Mouse (Mus musculus) lung, embryonic 15.5 days (tissue): ENCODE results near the gene Trhr2. TPM values are rescaled to one million over a fixed set of nuclear protein-coding genes. Genes with fewer than 3 reads are reported as not detected.

Experiments used
- ATAC-seq: fragments of 200-750 bp; cut with Nextera tagmentation; 2 replicates; pipeline ENCODE4 v1.8.0; 2017; ENCODE audit warnings: moderate number of reproducible peaks, borderline replicate concordance; ENCODE audit not compliant: low FRiP score, low TSS enrichment; ENCODE audit errors: extremely low read depth
- H3K27ac ChIP-seq: fragments of 300-500 bp; sonication (generic); 2 replicates; pipeline ENCODE4 v1.5.1; 2015; ENCODE audit warnings: moderate library complexity, mild to moderate bottlenecking, inconsistent platforms
- H3K27me3 ChIP-seq: fragments of 300-500 bp; sonication (generic); 2 replicates; pipeline ENCODE4 v1.6.1; 2015; ENCODE audit warnings: inconsistent platforms
- H3K36me3 ChIP-seq: fragments of 300-500 bp; sonication (generic); 2 replicates; pipeline ENCODE4 v1.6.1; 2015; ENCODE audit warnings: inconsistent platforms
- H3K4me1 ChIP-seq: fragments of 300-500 bp; sonication (generic); 2 replicates; pipeline ENCODE4 v1.6.1; 2015; ENCODE audit warnings: inconsistent platforms
- H3K4me2 ChIP-seq: fragments of 300-500 bp; sonication (generic); 2 replicates; pipeline ENCODE4 v1.6.1; 2015; ENCODE audit warnings: inconsistent platforms, mild to moderate bottlenecking, moderate library complexity
- H3K4me3 ChIP-seq: fragments of 300-500 bp; sonication (generic); 2 replicates; pipeline ENCODE4 v1.5.1; 2015; ENCODE audit warnings: mild to moderate bottlenecking, inconsistent platforms
- H3K9ac ChIP-seq: fragments of 300-500 bp; sonication (generic); 2 replicates; pipeline ENCODE4 v1.6.1; 2015; ENCODE audit warnings: inconsistent platforms
- H3K9me3 ChIP-seq: fragments of 300-500 bp; sonication (generic); 2 replicates; pipeline ENCODE4 v1.6.1; 2016; ENCODE audit warnings: inconsistent platforms
- WGBS: fragments of 180-500 bp; shearing (Covaris S2); methylation state at CpG from one replicate; pipeline ENCODE4 v1.1.7; 2015; 5-methylcytosine and 5-hydroxymethylcytosine counted together
- polyA plus RNA-seq: library from polyadenylated mRNA; unstranded; fragments of >200 nt; fragmentation: Nextera tagmentation; extraction: Ambion mirVana; gene quantifications from 2 replicates; pipeline ENCODE4 v1.2.1, GENCODE M21; 2015

Gene Trhr2
- polyA plus RNA-seq, 1 experiment from 2014 or later: not detected

DNA sequence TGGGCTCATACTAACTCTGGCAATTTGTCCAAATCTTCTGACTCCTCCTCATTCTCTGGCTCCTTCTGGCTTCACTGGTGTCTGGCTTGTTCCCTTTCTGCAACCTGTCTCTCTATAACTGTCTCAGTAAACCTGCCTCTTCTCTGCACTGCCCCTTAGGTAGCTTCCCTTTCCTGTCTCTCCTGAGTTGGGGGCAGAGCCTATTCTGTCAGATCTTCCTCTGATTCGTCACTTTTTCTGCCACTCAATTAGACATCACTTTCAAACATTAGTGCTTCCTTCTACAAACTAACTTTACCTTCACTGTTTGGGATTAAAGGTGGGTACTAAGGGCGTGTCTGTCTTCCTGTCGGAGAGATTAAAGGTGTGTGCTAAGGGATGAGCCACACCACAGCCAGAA, 19.8 kb downstream of the Trhr2 start:
- 86% methylated on average over 3 of the region's 3 CpGs for WGBS
- Histone ChIP-seq H3K4me2 (no peak overlapping the region), H3K27me3 (peaks cover 48% of the 10 kb centered on the region), H3K9ac (no peak overlapping the region), H3K36me3 (no peaks in the 10 kb centered on the region), H3K4me3 (no peak overlapping the region), H3K27ac (no peak overlapping the region), H3K9me3 (no peaks in the 10 kb centered on the region), H3K4me1 (peaks cover 34% of the 10 kb centered on the region)
- no peak for ATAC-seq

- no peaks in the 10 kb centered on the region for H3K9me3 ChIP-seq
- H3K27ac ChIP-seq: no peak overlapping the region
- no peak for ATAC-seq
- H3K27me3 ChIP-seq: peaks cover 58% of the 10 kb centered on the region
- no peak overlapping the region for H3K4me2 ChIP-seq
- H3K9ac ChIP-seq: no peak overlapping the region
- peaks cover 4% of the 10 kb centered on the region; the same call in 1 of the 2 replicates for H3K36me3 ChIP-seq
- 61% methylated on average over 6 of the region's 6 CpGs for WGBS
- H3K4me1 ChIP-seq: peaks cover 28% of the 10 kb centered on the region
- H3K4me3 ChIP-seq: no peak overlapping the region
Observed at GRCm38 (mm10) chr8:122338852-122339251, 21.7 kb downstream of the Trhr2 start.

DNA sequence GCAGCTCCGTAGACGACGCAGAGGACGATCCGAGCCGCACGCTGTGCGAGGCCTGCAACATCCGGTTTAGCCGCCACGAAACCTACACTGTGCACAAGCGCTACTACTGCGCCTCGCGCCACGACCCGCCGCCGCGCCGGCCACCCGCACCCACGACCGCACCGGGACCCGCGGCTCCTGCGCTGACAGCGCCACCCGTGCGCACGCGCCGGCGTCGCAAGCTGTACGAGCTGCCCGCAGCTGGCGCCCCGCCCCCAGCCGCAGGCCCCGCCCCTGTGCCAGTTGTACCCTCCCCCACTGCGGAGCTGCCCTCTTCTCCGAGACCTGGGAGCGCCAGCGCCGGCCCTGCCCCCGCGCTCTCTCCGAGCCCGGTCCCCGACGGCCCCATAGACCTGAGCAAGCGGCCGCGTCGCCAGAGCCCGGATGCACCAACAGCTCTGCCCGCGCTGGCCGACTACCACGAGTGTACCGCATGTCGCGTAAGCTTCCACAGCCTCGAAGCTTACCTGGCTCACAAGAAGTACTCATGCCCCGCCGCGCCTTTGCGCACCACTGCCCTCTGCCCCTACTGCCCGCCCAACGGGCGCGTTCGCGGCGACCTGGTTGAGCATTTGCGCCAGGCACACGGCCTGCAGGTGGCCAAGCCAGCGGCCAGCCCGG, 24.2 kb downstream of the Trhr2 start:
- Histone ChIP-seq H3K36me3 (peaks cover 4% of the 10 kb centered on the region; the same call in 1 of the 2 replicates), H3K4me1 (peaks cover 18% of the 10 kb centered on the region), H3K4me2 (peak overlapping the region; percentile 73), H3K9ac (peak overlapping the region; percentile 11), H3K27ac (no peak overlapping the region), H3K4me3 (peak overlapping the region; percentile 44), H3K27me3 (peaks cover 42% of the 10 kb centered on the region), H3K9me3 (no peaks in the 10 kb centered on the region)
- WGBS: 10% methylated on average over 81 of the region's 81 CpGs
- ATAC-seq: peak; percentile 41

DNA sequence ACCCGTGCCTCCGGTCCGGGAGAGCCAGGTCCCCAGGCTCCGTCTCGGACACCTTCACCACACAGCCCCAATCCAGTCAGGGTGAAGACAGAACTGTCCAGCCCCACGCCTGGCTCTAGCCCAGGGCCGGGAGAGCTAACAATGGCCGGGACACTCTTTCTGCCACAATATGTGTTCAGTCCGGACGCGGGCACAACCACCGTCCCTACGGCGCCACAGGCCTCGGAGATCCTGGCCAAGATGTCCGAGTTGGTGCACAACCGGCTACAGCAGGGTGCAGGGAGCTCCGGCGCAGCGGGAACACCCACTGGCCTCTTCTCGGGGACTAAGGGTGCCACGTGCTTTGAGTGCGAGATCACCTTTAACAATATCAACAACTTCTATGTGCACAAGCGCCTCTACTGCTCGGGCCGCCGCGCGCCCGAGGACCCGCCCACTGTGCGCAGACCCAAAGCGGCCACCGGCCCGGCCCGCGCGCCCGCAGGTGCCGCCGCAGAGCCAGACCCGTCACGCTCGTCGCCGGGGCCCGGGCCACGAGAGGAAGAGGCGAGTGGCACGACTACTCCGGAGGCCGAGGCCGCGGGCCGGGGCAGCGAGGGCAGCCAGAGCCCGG, 24.8 kb downstream of the Trhr2 start:
- 0 out of 2 replicates have a peak, but pooled peaks have one; percentile 5 for ATAC-seq
- 20% methylated on average over 57 of the region's 57 CpGs for WGBS
- Histone ChIP-seq H3K4me2 (peak overlapping the region; percentile 73), H3K9me3 (no peaks in the 10 kb centered on the region), H3K27me3 (peaks cover 42% of the 10 kb centered on the region), H3K4me3 (peak overlapping the region; percentile 44), H3K4me1 (peaks cover 25% of the 10 kb centered on the region), H3K27ac (no peak overlapping the region), H3K9ac (peak overlapping the region; percentile 11), H3K36me3 (peaks cover 4% of the 10 kb centered on the region; the same call in 1 of the 2 replicates)

GRCm38 (mm10) chr8:122334791-122335490, 25.6 kb downstream of the Trhr2 start:
- H3K4me2 ChIP-seq: no peak overlapping the region
- WGBS: 92% methylated on average over 13 of the region's 13 CpGs
- no peaks in the 10 kb centered on the region for H3K9me3 ChIP-seq
- H3K4me1 ChIP-seq: peaks cover 33% of the 10 kb centered on the region
- no peak for ATAC-seq
- no peak overlapping the region for H3K4me3 ChIP-seq
- peaks cover 42% of the 10 kb centered on the region for H3K27me3 ChIP-seq
- H3K27ac ChIP-seq: no peak overlapping the region
- H3K9ac ChIP-seq: no peak overlapping the region
- peaks cover 4% of the 10 kb centered on the region; the same call in 1 of the 2 replicates for H3K36me3 ChIP-seq

DNA sequence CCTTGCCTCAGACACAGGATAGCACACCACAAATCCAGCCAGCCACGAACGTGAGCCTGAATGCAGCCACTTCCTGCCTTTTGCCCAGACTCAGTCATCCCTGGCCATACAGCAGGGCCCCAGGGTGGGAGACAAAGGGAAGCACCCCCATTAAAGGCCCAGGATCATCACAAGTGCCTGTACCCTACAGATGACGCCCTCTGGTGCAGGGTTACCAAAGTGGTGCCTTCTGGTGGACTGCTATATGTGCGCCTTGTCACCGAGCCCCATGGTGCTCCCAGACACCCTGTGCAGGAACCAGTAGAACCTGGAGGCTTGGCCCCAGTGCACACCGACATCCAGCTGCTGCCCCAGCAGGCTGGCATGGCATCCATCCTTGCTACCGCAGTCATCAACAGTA, 27.0 kb downstream of the Trhr2 start:
- Histone ChIP-seq H3K36me3 (peaks cover 4% of the 10 kb centered on the region), H3K4me3 (no peak overlapping the region), H3K4me2 (no peak overlapping the region), H3K27me3 (peaks cover 41% of the 10 kb centered on the region), H3K9me3 (no peaks in the 10 kb centered on the region), H3K9ac (no peak overlapping the region), H3K4me1 (peaks cover 41% of the 10 kb centered on the region), H3K27ac (no peak overlapping the region)
- no peak for ATAC-seq
- 84% methylated on average over 7 of the region's 7 CpGs for WGBS

- Histone ChIP-seq H3K27me3 (peaks cover 36% of the 10 kb centered on the region), H3K9me3 (no peaks in the 10 kb centered on the region), H3K4me1 (peaks cover 41% of the 10 kb centered on the region), H3K4me2 (no peak overlapping the region), H3K27ac (no peak overlapping the region), H3K4me3 (no peak overlapping the region), H3K36me3 (peaks cover 4% of the 10 kb centered on the region), H3K9ac (no peak overlapping the region)
- 63% methylated on average over 6 of the region's 6 CpGs for WGBS
- ATAC-seq: 0 out of 2 replicates have a peak, but pooled peaks have one; percentile 7
Observed at GRCm38 (mm10) chr8:122332753-122333506, 27.6 kb downstream of the Trhr2 start.

DNA sequence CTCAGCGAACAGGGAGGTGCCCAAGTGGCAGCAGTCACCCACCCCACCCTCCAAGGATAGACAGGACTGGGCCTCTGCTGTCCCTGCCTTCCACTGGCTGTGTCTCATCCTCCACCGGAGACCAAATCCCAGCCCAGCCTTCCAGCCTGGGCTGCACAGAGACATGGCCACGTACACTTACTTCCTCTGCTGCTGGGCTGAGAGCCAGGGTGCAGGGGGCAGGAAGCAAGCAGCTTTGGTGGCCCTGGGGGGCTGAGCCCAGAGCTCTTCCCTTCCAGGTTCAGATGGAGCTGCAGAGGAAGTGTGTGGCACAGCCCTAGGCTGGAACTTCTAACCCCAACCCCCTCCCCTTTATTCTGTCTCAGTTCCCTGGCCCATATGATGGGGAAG, 29.4 kb downstream of the Trhr2 start:
- peaks cover 42% of the 10 kb centered on the region for H3K4me1 ChIP-seq
- peaks cover 19% of the 10 kb centered on the region; the same call in 1 of the 2 replicates for H3K27me3 ChIP-seq
- H3K9ac ChIP-seq: no peak overlapping the region
- peak overlapping the region; percentile 71 for H3K27ac ChIP-seq
- H3K4me2 ChIP-seq: no peak overlapping the region
- no peaks in the 10 kb centered on the region for H3K9me3 ChIP-seq
- H3K4me3 ChIP-seq: no peak overlapping the region
- ATAC-seq: peak; percentile 61
- H3K36me3 ChIP-seq: peaks cover 4% of the 10 kb centered on the region
- WGBS: 36% methylated on average over 3 of the region's 3 CpGs

DNA sequence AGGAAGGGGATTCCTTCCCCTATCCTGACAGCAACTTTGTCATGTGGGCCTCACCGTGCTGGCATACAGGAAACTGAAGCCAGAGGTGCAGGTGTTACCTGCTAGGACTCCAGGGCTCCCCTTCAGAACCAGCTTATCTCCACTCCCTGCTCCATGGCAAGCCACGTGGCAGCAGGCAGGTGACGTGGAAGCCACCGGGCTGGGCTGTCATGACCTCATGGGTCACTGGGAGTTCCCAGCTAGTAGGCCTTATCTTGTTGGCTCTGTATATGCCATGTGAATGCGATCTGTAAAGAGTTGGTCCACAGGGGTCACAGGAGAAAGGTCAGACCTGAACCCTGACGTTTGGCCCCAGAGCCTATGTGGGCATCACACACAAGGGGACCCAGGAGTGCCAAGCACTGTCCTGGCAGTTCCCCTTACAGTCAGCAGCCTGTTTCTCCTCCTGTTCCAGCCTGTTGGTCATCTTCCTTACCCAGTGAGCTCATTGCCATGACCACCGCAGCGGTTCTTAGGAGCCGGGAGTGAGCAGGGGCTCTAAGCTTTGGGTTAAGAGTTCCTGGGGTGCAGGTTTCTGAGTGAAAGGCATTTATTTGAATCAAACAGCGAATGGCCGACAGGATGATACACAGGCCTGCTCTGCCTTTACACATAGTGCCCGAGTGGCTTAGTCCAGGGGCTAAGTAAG, 30.0 kb downstream of the Trhr2 start:
- Histone ChIP-seq H3K9ac (peak overlapping the region; percentile 10; the same call in 1 of the 2 replicates), H3K4me3 (no peak overlapping the region), H3K36me3 (peaks cover 4% of the 10 kb centered on the region), H3K4me2 (no peak overlapping the region), H3K27me3 (peaks cover 16% of the 10 kb centered on the region; the same call in 1 of the 2 replicates), H3K27ac (peak overlapping the region; percentile 71), H3K9me3 (no peaks in the 10 kb centered on the region), H3K4me1 (peaks cover 42% of the 10 kb centered on the region)
- ATAC-seq: no peak; the same call in 1 of the 2 replicates
- WGBS: 68% methylated on average over 12 of the region's 12 CpGs

- Histone ChIP-seq H3K27ac (peak overlapping the region; percentile 71; the same call in 1 of the 2 replicates), H3K4me1 (peaks cover 50% of the 10 kb centered on the region), H3K9me3 (no peaks in the 10 kb centered on the region), H3K4me2 (no peak overlapping the region), H3K36me3 (peaks cover 4% of the 10 kb centered on the region), H3K27me3 (peaks cover 8% of the 10 kb centered on the region; the same call in 1 of the 2 replicates), H3K9ac (no peak overlapping the region), H3K4me3 (no peak overlapping the region)
- no peak for ATAC-seq
- WGBS: 83% methylated on average over 22 of the region's 22 CpGs
Observed at GRCm38 (mm10) chr8:122329553-122330239, 30.9 kb downstream of the Trhr2 start.
